Mouse (Mus musculus) olfactory bulb, adult 2 months (tissue): Measurements from ENCODE around the gene Zfp335.
"Not testable (repeated sequence)": the region's sequence is repeated elsewhere in the genome, so short reads cannot be mapped to it uniquely, and the experiment has no call there.

Experiments
- CTCF ChIP-seq: fragments of 200-500 bp; IDR thresholded peaks from 2 replicates; pipeline ENCODE4 v1.5.1; 2012; ENCODE audit warnings: low read depth, mild to moderate bottlenecking, low read length, moderate library complexity; ENCODE audit not compliant: insufficient read depth
- POLR2A ChIP-seq: fragments of 200-500 bp; IDR thresholded peaks from 2 replicates; pipeline ENCODE4 v1.6.1; 2012; ENCODE audit warnings: mild to moderate bottlenecking, low read depth, low read length, moderate library complexity; ENCODE audit not compliant: insufficient read depth

DNA sequence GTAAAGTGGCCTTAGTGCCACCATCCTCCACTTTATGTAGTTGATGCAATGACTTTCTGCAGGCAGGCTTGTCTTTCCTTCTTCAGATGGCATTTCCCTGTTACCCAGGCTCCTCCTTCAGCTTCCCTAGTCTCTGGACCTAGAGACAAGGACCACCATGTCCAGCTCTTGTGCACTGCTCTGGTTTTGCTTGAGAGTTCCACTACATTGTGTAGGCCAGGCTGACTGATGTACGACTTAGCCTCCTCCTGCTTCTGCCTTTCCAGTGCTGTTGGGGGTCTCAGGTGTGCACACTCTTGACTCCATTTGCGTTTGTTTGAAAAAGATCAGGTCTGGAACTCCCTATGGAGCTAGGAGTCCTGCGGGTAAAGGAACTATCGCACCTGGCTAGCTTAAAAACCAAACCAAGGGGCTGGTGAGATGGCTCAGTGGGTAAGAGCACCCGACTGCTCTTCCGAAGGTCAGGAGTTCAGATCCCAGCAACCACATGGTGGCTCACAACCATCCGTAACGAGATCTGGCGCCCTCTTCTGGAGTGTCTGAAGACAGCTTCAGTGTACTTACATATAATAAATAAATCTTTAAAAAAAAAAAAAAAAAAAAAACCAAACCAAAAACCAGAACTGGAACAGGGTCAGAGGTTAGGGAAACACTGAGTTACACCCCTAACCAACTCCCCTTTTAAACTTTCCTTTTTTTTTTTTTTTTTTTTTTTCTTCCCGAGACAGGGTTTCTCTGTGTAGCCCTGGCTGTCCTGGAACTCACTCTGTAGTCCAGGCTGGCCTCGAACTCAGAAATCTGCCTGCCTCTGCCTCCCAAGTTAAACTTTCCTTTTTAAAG, 34.0 kb downstream of the Zfp335 start:
- TF ChIP-seq CTCF, POLR2A: not testable (repeated sequence)
